Mouse (Mus musculus) heart, postnatal 4 days (tissue): ENCODE data around the gene Meiob. TPM values are rescaled to one million over a fixed set of nuclear protein-coding genes. Genes with fewer than 3 reads are reported as not detected.

ENCODE experiments used
- DNase-seq: peaks from one replicate; pipeline ENCODE4 v3.0.0; 2021
- total RNA-seq, 2 experiments: library from RNA; stranded (reverse); gene quantifications; 2 replicates each; pipeline ENCODE4 v1.2.3; 2021

Meiob gene
- total RNA-seq, 2 experiments from 2014 or later = 0.16 TPM; not detected in 1

- no peak for DNase-seq
Measured at GRCm38 (mm10) chr17:24821351-24822280, 17.5 kb downstream of the Meiob start.

- DNase-seq = no peak
Measured at GRCm38 (mm10) chr17:24839842-24840241, 35.8 kb downstream of the Meiob start, which contains the start of gene Hagh. Hagh (plus strand) TSS chr17:24840143.

- DNase-seq = no peak
Measured at GRCm38 (mm10) chr17:24840341-24840740, 36.3 kb downstream of the Meiob start.

GRCm38 (mm10) chr17:24841133-24841532, 37.0 kb downstream of the Meiob start:
- DNase-seq = no peak

- DNase-seq = no peak
Measured at GRCm38 (mm10) chr17:24842631-24843030, 38.5 kb downstream of the Meiob start.

GRCm38 (mm10) chr17:24844525-24844924, 40.4 kb downstream of the Meiob start:
- no peak for DNase-seq

GRCm38 (mm10) chr17:24847386-24847785, 43.3 kb downstream of the Meiob start:
- no peak for DNase-seq

GRCm38 (mm10) chr17:24848600-24849031, 44.5 kb downstream of the Meiob start:
- no peak for DNase-seq

GRCm38 (mm10) chr17:24849733-24850064, 45.6 kb downstream of the Meiob start:
- no peak for DNase-seq

- DNase-seq = peak; percentile 95
Measured at GRCm38 (mm10) chr17:24850065-24850772, 46.1 kb downstream of the Meiob start, which contains the start of gene Fahd1. Fahd1 (minus strand) TSS chr17:24850364.

GRCm38 (mm10) chr17:24850773-24851127, 46.7 kb downstream of the Meiob start:
- no peak for DNase-seq

GRCm38 (mm10) chr17:24851381-24852125, 47.5 kb downstream of the Meiob start:
- DNase-seq = no peak

GRCm38 (mm10) chr17:24855838-24856464, 51.9 kb downstream of the Meiob start:
- DNase-seq = no peak

- no peak for DNase-seq
Measured at GRCm38 (mm10) chr17:24856589-24856988, 52.5 kb downstream of the Meiob start.

GRCm38 (mm10) chr17:24857831-24858470, 53.9 kb downstream of the Meiob start:
- DNase-seq = no peak

- peak; percentile 42 for DNase-seq
Measured at GRCm38 (mm10) chr17:24858967-24859366, 54.9 kb downstream of the Meiob start.

GRCm38 (mm10) chr17:24860076-24860475, 56.0 kb downstream of the Meiob start:
- DNase-seq = no peak

GRCm38 (mm10) chr17:24861785-24862184, 57.7 kb downstream of the Meiob start:
- DNase-seq = no peak

- DNase-seq = no peak
Measured at GRCm38 (mm10) chr17:24865776-24866175, 61.7 kb downstream of the Meiob start, which contains the start of gene Igfals. Igfals (plus strand) TSS chr17:24865997.

- DNase-seq = no peak
Measured at GRCm38 (mm10) chr17:24867914-24868313, 63.8 kb downstream of the Meiob start.

- DNase-seq = no peak
Measured at GRCm38 (mm10) chr17:24873695-24874404, 69.8 kb downstream of the Meiob start.
